Mouse (Mus musculus) adrenal gland, adult 8-10 months (tissue): Measurements from ENCODE around the gene Astn2. TPM values are rescaled to one million over a fixed set of nuclear protein-coding genes. Genes with fewer than 3 reads are reported as not detected.

ENCODE experiments used
- DNase-seq: peaks from one replicate; pipeline ENCODE4 v3.0.0; 2022
- total RNA-seq, 4 experiments: library from RNA; stranded (reverse); gene quantifications; 2 replicates each; pipeline ENCODE4 v1.2.4; 2022

Astn2 gene
- total RNA-seq, 4 experiments from 2014 or later = 1.4 to 1.9 (median 1.6) TPM

- DNase-seq = no peak
Measured at GRCm38 (mm10) chr4:65838781-65839180, 565.6 kb downstream of the Astn2 start.

DNA sequence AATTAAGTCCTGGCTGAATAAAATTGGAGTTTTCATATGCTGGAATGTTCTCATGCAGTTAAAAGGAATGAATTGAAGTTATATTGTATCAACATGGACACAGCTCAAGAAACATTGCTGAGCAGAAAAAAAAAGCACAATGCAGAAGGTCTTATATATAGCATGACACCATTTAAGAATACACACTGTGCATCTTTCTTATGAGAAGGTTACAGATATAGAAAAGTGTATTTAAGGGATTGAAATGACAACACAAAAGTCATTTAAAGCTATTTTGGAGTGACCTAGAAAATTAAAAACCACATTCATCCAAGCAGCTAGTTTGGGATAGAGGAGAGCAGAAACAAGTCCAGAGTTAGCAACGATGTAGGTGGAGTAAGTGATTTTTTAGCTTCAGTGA is 571.4 kb downstream of the Astn2 start:
- no peak for DNase-seq

- no peak for DNase-seq
Measured at GRCm38 (mm10) chr4:65831872-65832271, 572.5 kb downstream of the Astn2 start.

- DNase-seq = no peak
Measured at GRCm38 (mm10) chr4:65830495-65830894, 573.9 kb downstream of the Astn2 start.

DNA sequence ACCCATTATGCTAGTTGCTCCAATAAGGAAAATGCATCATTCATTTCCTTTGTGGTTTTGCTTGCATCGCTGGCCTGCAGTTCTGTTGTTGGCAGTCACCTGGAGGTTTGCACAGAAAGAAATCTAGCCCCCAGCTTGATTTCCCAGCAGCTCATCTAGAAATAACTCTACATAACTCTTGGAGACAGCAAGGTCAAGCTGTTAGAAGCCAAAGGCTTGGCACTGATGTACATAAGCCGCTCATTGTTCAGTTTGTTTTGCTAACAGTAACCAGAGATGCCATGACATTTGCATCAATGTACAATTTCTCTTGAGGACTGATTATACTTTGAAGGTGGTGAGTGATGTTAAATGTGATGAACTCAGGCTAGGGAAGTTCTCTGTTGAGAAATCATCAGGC is 583.3 kb downstream of the Astn2 start:
- DNase-seq = no peak

DNA sequence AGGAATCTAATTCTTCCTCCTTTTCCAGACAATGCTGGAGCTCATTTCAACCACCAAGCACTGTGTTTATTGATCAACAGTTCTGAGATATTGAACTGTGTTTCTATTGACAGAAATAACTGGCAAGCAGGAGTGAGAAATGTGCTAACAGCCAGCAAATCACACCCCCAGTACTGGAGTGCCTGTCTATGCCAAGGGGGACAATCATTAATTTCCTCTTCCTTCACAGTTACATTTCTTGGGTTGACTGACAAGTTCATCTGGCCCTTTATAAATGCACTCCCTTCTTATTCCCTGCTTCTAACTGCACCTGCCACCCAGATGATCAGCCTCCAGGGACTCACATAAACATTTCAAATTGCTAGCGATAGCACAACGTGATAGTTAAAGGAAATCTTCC is 584.2 kb downstream of the Astn2 start:
- DNase-seq = no peak

GRCm38 (mm10) chr4:65819835-65820234 is 584.6 kb downstream of the Astn2 start:
- no peak for DNase-seq

- no peak for DNase-seq
Measured at GRCm38 (mm10) chr4:65814176-65814535, 590.3 kb downstream of the Astn2 start.

DNA sequence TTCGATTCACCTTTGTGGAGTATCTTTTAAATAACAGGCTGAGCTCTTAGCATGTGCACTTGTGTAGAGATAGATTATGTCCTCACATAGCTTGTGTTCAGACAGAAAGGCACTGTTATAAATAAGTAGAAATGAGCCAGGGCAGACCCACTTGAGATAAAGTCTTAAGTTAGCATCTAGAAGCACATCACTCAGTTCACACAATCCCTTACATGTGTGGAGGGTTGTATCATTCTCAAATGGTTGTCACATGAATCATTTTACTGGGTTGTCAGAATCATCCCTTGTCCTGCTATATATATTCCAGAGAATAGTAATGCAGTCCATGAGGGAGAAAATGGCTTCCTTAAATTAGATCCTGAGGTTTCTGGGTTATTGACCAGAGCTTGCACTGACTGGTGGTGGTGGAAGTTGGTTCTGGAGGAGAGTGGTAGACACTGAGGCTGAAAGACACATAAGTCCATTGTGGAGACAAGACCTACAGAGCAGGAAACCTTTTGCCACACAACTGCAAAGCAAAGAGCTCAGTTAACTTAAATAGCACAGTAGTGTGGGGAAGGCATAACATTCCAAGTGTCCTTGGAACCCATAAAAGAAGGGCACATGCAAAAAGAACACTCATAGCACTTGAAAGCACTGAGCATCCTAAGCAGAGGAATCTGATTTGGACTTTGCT is 590.8 kb downstream of the Astn2 start:
- DNase-seq = no peak

- no peak for DNase-seq
Measured at GRCm38 (mm10) chr4:65807341-65807740, 597.1 kb downstream of the Astn2 start.

DNA sequence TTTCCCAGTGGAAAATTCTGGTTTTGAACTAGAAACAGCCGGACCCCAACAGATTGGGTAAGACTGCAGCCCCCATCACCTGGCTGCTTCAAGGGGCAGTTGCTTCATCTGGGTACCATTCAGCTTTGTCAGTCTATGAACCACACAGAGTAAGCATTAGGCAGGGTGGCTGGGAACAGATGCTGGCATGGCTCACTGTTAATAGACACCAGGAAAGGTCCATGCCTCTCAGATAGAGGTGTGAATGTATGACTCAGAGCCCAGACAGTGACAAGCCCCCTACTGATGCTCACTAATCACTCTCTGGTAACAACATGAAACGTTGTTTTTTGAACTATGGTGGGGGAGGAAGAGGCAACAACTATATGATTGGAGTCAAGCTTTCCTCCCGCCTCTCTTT is 603.2 kb downstream of the Astn2 start:
- DNase-seq = no peak

- no peak for DNase-seq
Measured at GRCm38 (mm10) chr4:65791051-65791450, 613.4 kb downstream of the Astn2 start.

GRCm38 (mm10) chr4:65773368-65774010 is 630.9 kb downstream of the Astn2 start:
- DNase-seq = no peak

DNA sequence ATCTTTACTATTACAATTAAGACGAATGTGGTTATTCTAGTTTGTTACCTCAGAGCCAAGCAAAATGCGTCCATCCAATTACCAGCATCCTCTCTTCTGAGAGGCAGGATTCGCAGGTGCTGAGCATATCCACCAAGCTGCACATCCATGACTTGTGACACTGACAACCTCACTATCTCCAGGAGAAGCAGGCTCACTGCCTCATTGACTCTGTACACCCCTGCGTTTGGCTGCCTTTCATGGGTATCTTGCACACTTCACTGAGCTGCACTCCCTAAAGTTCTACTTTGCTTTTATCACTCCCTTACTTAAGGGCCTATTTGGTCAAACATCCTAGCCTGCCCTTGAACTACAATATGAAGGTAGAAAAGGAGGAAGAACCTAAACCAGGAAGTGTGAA is 633.5 kb downstream of the Astn2 start:
- DNase-seq = no peak

- DNase-seq = no peak
Measured at GRCm38 (mm10) chr4:65767919-65768318, 636.5 kb downstream of the Astn2 start.

GRCm38 (mm10) chr4:65767431-65767830 is 637.0 kb downstream of the Astn2 start:
- no peak for DNase-seq

GRCm38 (mm10) chr4:65765312-65765711 is 639.1 kb downstream of the Astn2 start:
- DNase-seq = no peak

- DNase-seq = no peak
Measured at GRCm38 (mm10) chr4:65764275-65764674, 640.1 kb downstream of the Astn2 start.

DNA sequence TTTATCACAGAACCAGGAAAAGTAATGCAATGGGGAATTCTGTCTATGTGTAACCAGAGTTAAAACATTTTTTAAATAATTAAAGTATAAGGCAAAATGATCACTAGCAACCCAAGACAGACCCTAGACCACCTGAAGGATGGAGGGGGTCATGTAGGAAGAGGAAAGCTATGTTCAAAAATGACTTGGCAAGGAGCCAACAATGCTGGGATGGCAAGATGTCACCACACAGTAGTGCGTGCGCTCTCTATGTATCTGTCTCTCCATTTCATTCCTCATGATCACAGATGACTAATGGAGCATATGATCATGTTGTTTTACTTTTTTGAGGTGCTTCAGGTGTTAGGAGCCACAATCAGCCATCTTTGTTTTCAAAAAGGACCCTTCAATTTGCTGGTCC is 640.6 kb downstream of the Astn2 start:
- no peak for DNase-seq

DNA sequence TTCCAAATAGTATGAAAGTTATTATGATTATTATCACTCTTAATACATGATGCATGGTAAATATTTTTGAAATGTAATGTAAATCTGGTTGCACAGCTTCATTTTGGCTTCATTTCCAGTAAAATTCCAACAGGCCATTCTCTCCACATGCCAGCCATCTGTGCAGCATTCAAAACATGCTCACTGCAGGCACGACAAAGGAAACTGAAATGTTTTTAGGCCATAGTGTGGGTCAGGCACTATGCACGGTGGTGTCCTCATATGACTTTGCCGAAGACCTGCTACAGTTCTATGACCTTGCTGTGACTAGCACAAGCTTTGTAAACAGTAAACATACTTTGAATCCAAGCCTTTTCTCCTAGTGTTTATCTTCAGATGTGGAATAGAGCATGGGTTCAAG is 642.3 kb downstream of the Astn2 start:
- no peak for DNase-seq

GRCm38 (mm10) chr4:65761658-65762057 is 642.8 kb downstream of the Astn2 start:
- no peak for DNase-seq

- DNase-seq = no peak
Measured at GRCm38 (mm10) chr4:65758875-65759201, 645.6 kb downstream of the Astn2 start.

GRCm38 (mm10) chr4:65758174-65758874 is 646.1 kb downstream of the Astn2 start:
- no peak for DNase-seq

DNA sequence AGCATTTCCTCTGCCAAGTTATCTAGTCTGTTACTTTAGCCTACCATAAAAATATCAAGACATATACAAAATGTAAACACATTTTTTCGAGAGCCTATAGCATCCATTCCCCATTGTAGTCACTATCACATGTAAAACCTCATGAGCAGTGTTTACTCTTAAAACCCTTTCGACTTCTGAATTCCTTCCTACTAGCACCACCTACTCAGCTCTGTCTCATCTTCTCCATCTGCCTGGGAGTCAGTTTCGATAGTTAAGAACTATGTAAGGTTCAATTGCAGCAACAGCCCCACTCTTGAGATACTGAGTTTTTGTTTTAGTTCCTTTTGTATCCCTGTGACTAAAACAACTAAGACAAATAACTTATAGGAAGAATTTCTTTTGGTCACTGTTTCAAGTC is 651.5 kb downstream of the Astn2 start:
- no peak for DNase-seq
